ENCODE assay signal across 8 mouse cellular contexts in the genomic region with DNA sequence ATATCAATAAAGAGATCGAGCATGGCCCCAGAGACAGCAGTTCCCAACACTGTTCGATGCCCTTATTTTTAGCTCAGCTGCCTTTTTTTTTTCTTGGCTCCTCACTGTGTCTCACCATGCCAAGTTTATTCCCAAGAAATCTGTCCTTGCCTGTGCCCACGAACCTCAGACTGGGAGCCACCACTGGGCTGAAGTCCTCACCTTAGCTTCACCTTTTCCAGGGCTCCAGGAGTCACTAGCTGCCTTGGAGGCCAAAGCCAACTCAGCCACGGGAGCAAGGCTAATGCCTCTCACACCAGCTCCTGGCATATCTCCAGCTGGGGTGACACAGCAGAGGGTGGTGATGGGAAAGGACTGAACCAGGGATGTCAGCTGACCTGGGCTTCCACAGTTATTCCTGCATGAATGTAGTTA. TPM values are rescaled to one million over a fixed set of nuclear protein-coding genes. Genes with fewer than 3 reads are reported as not detected.
DNase-seq lines count a peak whose midpoint lies in the region; ATAC-seq and TF ChIP-seq lines count a peak whose summit lies in the region.

No protein-coding gene starts in this region.

- no peaks in the 10 kb centered on the region for H3K4me1 ChIP-seq in lung, adult 2 months (ENCODE audit: control insufficient read depth, insufficient read depth, low read length)
- H3K4me1 ChIP-seq in lung, postnatal 0 days (ENCODE audit: insufficient read depth, low read depth, low read length) = no peaks in the 10 kb centered on the region
- no peaks in the 10 kb centered on the region for H3K4me1 ChIP-seq in hindbrain, embryonic 12.5 days
- H3K4me1 ChIP-seq in embryonic facial prominence, embryonic 10.5 days = 0 out of 2 replicates have a peak, but pooled peaks cover 6% of the 10 kb centered on the region

- H3K36me3 ChIP-seq in lung, postnatal 0 days (ENCODE audit: insufficient read depth, low read length) = no peaks in the 10 kb centered on the region
- no peaks in the 10 kb centered on the region for H3K36me3 ChIP-seq in hindbrain, embryonic 12.5 days
- H3K36me3 ChIP-seq in embryonic facial prominence, embryonic 10.5 days (replicated peaks) = no peaks in the 10 kb centered on the region

- no peak overlapping the region for H3K4me2 ChIP-seq in lung, postnatal 0 days (replicated peaks; ENCODE audit: low read depth, low read length)
- no peak overlapping the region for H3K4me2 ChIP-seq in hindbrain, embryonic 12.5 days (replicated peaks)

- no peaks in the 10 kb centered on the region for H3K27me3 ChIP-seq in lung, postnatal 0 days (replicated peaks; ENCODE audit: insufficient read depth, low read length)
- H3K27me3 ChIP-seq in hindbrain, embryonic 12.5 days = no peaks in the 10 kb centered on the region
- no peaks in the 10 kb centered on the region for H3K27me3 ChIP-seq in embryonic facial prominence, embryonic 10.5 days (replicated peaks; ENCODE audit: low read depth, poor library complexity, severe bottlenecking)

- H3K9ac ChIP-seq in lung, postnatal 0 days (replicated peaks; ENCODE audit: low read depth) = no peak overlapping the region
- H3K9ac ChIP-seq in hindbrain, embryonic 12.5 days = no peak overlapping the region

- TF ChIP-seq CTCF in lung, adult 2 months (IDR thresholded peaks at IDR 0.05; ENCODE audit: insufficient read depth, low read length) = no peak
- TF ChIP-seq CTCF in lung, postnatal 0 days (IDR thresholded peaks at IDR 0.05) = no peak

- intact Hi-C loops in heart, postnatal 10 days (cut with DNase I) = no loop called here

- TF ChIP-seq EP300 in lung, postnatal 0 days (IDR thresholded peaks at IDR 0.05) = no peak

- peak; percentile 18 for DNase-seq in lung, adult 2 months
- DNase-seq in lung, postnatal 0 days (ENCODE audit: low spot score) = no peak
- DNase-seq in adrenal gland, postnatal 36 days = peak; percentile 90 to 93
- DNase-seq in heart, postnatal 10 days = peak; percentile 78 to 83
- DNase-seq in spleen, postnatal 10 days (ENCODE audit: low spot score in 2 of 2) = peak; percentile 86 to 93
- no peak for DNase-seq in embryonic facial prominence, embryonic 10.5 days (ENCODE audit: low spot score)
- no peak for DNase-seq in thymus, postnatal 0 days (ENCODE audit: low spot score)

- no peaks in the 10 kb centered on the region for H3K9me3 ChIP-seq in lung, postnatal 0 days (ENCODE audit: low read length)
- H3K9me3 ChIP-seq in hindbrain, embryonic 12.5 days (replicated peaks) = no peaks in the 10 kb centered on the region
- no peaks in the 10 kb centered on the region for H3K9me3 ChIP-seq in embryonic facial prominence, embryonic 10.5 days

- no peak overlapping the region for H3K4me3 ChIP-seq in lung, adult 2 months (replicated peaks; ENCODE audit: extremely low read depth, low read depth, low read length)
- H3K4me3 ChIP-seq in lung, postnatal 0 days (ENCODE audit: low read depth, low read length) = no peak overlapping the region
- no peak overlapping the region for H3K4me3 ChIP-seq in hindbrain, embryonic 12.5 days
- H3K4me3 ChIP-seq in embryonic facial prominence, embryonic 10.5 days = no peak overlapping the region

- TF ChIP-seq POLR2A in lung, adult 2 months (IDR thresholded peaks at IDR 0.05; ENCODE audit: borderline replicate concordance, extremely low read depth, low read depth, low read length) = no peak

- WGBS in lung, adult 2 months = 47% methylated on average over 4 of the region's 4 CpGs
- 51% methylated on average over 4 of the region's 4 CpGs for WGBS in lung, postnatal 0 days
- WGBS in hindbrain, embryonic 12.5 days = 80% methylated on average over 4 of the region's 4 CpGs
- 84% methylated on average over 4 of the region's 4 CpGs for whole genome bisulfite sequencing in embryonic facial prominence, embryonic 10.5 days

- no peak overlapping the region for H3K27ac ChIP-seq in lung, postnatal 0 days (ENCODE audit: low read length)
- H3K27ac ChIP-seq in hindbrain, embryonic 12.5 days = no peak overlapping the region
- no peak overlapping the region for H3K27ac ChIP-seq in embryonic facial prominence, embryonic 10.5 days (replicated peaks)

- no peak for ATAC-seq in lung, postnatal 0 days
- ATAC-seq in hindbrain, embryonic 12.5 days (ENCODE audit: low FRiP score) = no peak

RNA-seq across cellular contexts. Expression of a gene that starts 11.2 kb away (rescaled TPM):
- 45.4 and 50.0 TPM in 2 replicates for polyA plus RNA-seq in lung, adult 2 months (2012; rRNA removed)
- polyA plus RNA-seq in lung, postnatal 0 days (2015; fragmentation: Nextera tagmentation; extraction: Ambion mirVana) = 19.2 and 19.9 TPM in 2 replicates
- 10 to 100 TPM; 50.7 to 53.6 TPM for total RNA-seq in adrenal gland, postnatal 36 days (2021)
- 10 to 100 TPM; 37.9 to 38.1 TPM for total RNA-seq in heart, postnatal 10 days (2021)
- polyA plus RNA-seq in hindbrain, embryonic 12.5 days (2016; fragmentation: Nextera tagmentation; extraction: Ambion mirVana) = 23.4 and 26.0 TPM in 2 replicates
- 8.1 and 10.2 TPM in 2 replicates for polyA plus RNA-seq in embryonic facial prominence, embryonic 10.5 days (2016; fragmentation: Nextera tagmentation; extraction: Ambion mirVana)
- 20.0 and 26.3 TPM in 2 replicates for polyA plus RNA-seq in thymus, postnatal 0 days (2015; fragmentation: Nextera tagmentation; extraction: Ambion mirVana)

Comparison
In these comparisons a context has a peak if more than half of its experiments do, and no peak if none do; other contexts are left out.
1. DNase-seq: peak in lung, adult 2 months (single experiment), adrenal gland, postnatal 36 days (2 of 2), heart, postnatal 10 days (2 of 2) and spleen, postnatal 10 days (2 of 2); none in lung, postnatal 0 days (single experiment), embryonic facial prominence, embryonic 10.5 days (single experiment) and thymus, postnatal 0 days (single experiment).